Mouse (Mus musculus): ENCODE measurements around the gene Aimp2. TPM values are rescaled to one million over a fixed set of nuclear protein-coding genes. Genes with fewer than 3 reads are reported as not detected.

Gene Aimp2
- polyA plus RNA-seq, 1 experiment from 2014 or later = 76.6 TPM

DNA sequence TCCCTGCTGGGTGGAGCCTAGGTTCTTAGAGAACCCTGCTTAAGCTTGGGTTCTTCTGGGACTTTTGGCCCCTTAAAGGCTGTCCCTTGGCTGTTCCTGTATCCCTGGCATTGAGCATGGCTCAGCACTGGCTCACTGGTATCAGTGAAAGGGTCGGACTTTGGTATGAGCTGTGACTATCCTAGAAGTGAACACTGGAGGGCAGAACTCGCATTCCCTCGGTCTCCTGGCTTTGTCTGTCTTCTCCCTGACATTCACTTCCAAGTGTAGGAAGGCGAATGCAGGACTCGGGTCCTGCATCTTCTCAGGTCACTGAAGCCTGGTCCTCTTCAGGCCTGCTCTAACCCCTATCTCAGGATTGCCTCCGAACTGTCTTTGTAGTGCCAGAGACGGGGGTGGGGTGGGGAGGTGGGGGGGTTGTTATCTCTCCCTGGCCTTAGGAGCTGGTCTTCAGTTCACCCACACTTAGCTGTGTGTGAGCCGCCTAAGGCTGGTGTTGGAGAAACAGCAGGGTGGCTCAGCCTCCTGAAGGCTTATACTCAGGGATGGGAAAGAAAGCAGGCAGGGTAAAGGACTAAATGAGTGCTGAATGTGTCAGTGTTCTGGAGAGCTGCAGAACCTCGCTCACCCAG, 17.3 kb downstream of the Aimp2 start:
- WGBS = 76% methylated on average over 9 of the region's 9 CpGs
- H3K9ac ChIP-seq (ENCODE audit: low read depth, low read length) = no peak overlapping the region
- peak; percentile 48; the same call in 1 of the 2 replicates for TF ChIP-seq CTCF (IDR thresholded peaks at IDR 0.05; ENCODE audit: low read depth)
- H3K36me3 ChIP-seq (ENCODE audit: insufficient read depth, low read length) = peaks cover 40% of the 10 kb centered on the region
- H3K9me3 ChIP-seq (replicated peaks; ENCODE audit: low read length) = no peaks in the 10 kb centered on the region
- H3K27me3 ChIP-seq (ENCODE audit: insufficient read depth, low read length) = no peaks in the 10 kb centered on the region
- no peak overlapping the region for H3K4me2 ChIP-seq (ENCODE audit: low read length)
- no peaks in the 10 kb centered on the region for H3K4me1 ChIP-seq (replicated peaks; ENCODE audit: insufficient read depth, low read length)
- ATAC-seq (replicated peaks; ENCODE audit: low FRiP score, low read depth) = no peak
- no peak overlapping the region for H3K27ac ChIP-seq
- no peak overlapping the region for H3K4me3 ChIP-seq (replicated peaks; ENCODE audit: low read depth, low read length)
- DNase-seq (ENCODE audit: low spot score) = no peak

- no peak for TF ChIP-seq CTCF (IDR thresholded peaks at IDR 0.05; ENCODE audit: low read depth)
- ATAC-seq (replicated peaks; ENCODE audit: low FRiP score, low read depth) (no peak), DNase-seq (ENCODE audit: low spot score) (no peak)
- H3K27me3 ChIP-seq (ENCODE audit: insufficient read depth, low read length) = no peaks in the 10 kb centered on the region
- H3K9me3 ChIP-seq (replicated peaks; ENCODE audit: low read length) = no peaks in the 10 kb centered on the region
- no peaks in the 10 kb centered on the region for H3K4me1 ChIP-seq (replicated peaks; ENCODE audit: insufficient read depth, low read length)
- H3K9ac ChIP-seq (ENCODE audit: low read depth, low read length) = no peak overlapping the region
- 73% methylated on average over 6 of the region's 6 CpGs for WGBS
- H3K27ac ChIP-seq = no peak overlapping the region
- no peak overlapping the region for H3K4me2 ChIP-seq (ENCODE audit: low read length)
- H3K4me3 ChIP-seq (replicated peaks; ENCODE audit: low read depth, low read length) = no peak overlapping the region
- H3K36me3 ChIP-seq (ENCODE audit: insufficient read depth, low read length) = peaks cover 51% of the 10 kb centered on the region
Observed at GRCm38 (mm10) chr5:143890741-143891140, 18.9 kb downstream of the Aimp2 start.

DNA sequence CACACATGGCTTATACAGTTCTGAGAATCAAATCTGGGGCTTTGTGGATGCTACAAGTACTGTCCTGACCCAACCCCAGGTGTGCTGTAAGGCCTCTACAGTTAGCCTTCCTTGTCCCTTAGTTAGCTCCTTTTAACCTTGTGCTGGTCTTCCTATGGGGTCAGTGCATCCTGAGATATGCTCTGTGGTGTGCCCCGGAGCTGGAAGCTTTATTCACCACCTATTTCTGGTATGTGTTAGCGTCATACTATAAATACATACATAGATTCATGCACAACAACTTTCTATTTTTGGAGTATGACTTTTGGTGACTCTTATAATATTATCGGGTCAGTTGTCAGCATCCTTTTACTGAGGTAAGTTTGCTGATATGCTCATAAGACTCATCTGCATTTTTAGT, 24.4 kb downstream of the Aimp2 start:
- H3K4me3 ChIP-seq (replicated peaks; ENCODE audit: low read depth, low read length) = no peak overlapping the region
- DNase-seq (ENCODE audit: low spot score) = no peak
- no peaks in the 10 kb centered on the region for H3K4me1 ChIP-seq (replicated peaks; ENCODE audit: insufficient read depth, low read length)

DNA sequence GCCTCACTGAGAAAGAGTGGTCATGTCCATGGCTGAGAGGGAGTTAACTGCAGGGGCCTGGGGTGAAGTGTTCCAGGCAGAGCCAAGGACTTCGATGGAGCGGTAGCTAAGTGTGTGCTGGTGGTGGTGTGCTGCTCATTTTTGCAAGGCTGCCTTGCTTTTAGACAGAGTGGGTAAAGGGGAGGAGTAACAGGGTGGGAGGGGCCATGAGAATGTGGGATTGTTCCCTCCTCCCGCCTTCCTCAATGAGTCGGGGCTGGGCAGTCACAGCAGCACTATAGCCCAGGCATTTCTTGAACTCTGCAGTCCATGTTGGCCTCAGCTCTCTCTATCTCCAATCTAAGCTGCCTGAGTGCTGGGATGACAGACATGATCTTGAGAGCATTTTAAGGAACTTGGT, 35.1 kb downstream of the Aimp2 start:
- H3K4me2 ChIP-seq (ENCODE audit: low read length) = no peak overlapping the region
- H3K27me3 ChIP-seq (ENCODE audit: insufficient read depth, low read length) = no peaks in the 10 kb centered on the region
- no peaks in the 10 kb centered on the region for H3K9me3 ChIP-seq (replicated peaks; ENCODE audit: low read length)
- no peak overlapping the region for H3K27ac ChIP-seq
- H3K36me3 ChIP-seq (ENCODE audit: insufficient read depth, low read length) = peaks cover 27% of the 10 kb centered on the region
- no peak for DNase-seq (ENCODE audit: low spot score)
- H3K9ac ChIP-seq (ENCODE audit: low read depth, low read length) = no peak overlapping the region
- 74% methylated on average over 4 of the region's 4 CpGs for WGBS
- no peak; the same call in 1 of the 2 replicates for ATAC-seq (replicated peaks; ENCODE audit: low FRiP score, low read depth)
- no peak for TF ChIP-seq CTCF (IDR thresholded peaks at IDR 0.05; ENCODE audit: low read depth)
- H3K4me1 ChIP-seq (replicated peaks; ENCODE audit: insufficient read depth, low read length) = no peaks in the 10 kb centered on the region
- no peak overlapping the region for H3K4me3 ChIP-seq (replicated peaks; ENCODE audit: low read depth, low read length)

More for the DNA sequence above, 24.4 kb downstream of the Aimp2 start:
- peaks cover 70% of the 10 kb centered on the region for H3K36me3 ChIP-seq (ENCODE audit: insufficient read depth, low read length)
- no peak overlapping the region for H3K9ac ChIP-seq (ENCODE audit: low read depth, low read length)
- H3K9me3 ChIP-seq (replicated peaks; ENCODE audit: low read length) = no peaks in the 10 kb centered on the region
- no peak overlapping the region for H3K27ac ChIP-seq
- no peak overlapping the region for H3K4me2 ChIP-seq (ENCODE audit: low read length)
- TF ChIP-seq CTCF (IDR thresholded peaks at IDR 0.05; ENCODE audit: low read depth) = no peak
- no peak for ATAC-seq (replicated peaks; ENCODE audit: low FRiP score, low read depth)
- H3K27me3 ChIP-seq (ENCODE audit: insufficient read depth, low read length) = no peaks in the 10 kb centered on the region
- 97% methylated on average over 3 of the region's 3 CpGs for WGBS

DNA sequence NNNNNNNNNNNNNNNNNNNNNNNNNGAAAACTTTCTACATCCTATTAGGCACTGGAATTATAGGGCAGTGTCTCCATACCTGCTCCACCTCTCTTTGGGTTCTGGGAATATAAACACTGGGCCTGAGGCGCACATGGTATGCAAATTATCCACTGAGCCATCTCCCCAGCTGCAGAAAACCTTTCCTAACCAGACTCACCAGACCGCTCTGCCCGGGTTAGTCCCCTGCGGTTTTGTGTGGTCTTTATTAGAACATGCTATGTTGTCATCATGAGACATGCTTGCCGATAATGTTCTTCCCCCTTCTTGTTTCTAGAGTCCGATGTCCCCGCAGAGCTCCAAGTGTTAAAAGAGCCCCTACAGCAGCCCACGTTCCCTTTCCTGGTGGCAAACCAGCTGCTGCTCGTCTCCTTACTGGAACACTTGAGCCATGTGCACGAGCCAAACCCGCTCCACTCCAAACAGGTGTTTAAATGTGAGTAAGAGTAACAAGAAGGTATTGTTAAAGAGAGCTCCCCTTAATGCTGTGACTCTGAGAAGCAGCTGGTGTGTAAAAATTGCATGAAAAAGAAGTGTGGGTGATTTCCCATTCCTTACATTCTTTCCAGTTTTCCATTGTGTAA, 38.0 kb downstream of the Aimp2 start:
- TF ChIP-seq CTCF (IDR thresholded peaks at IDR 0.05; ENCODE audit: low read depth) = no peak
- H3K27me3 ChIP-seq (ENCODE audit: insufficient read depth, low read length) = no peaks in the 10 kb centered on the region
- DNase-seq (ENCODE audit: low spot score) = no peak
- H3K9ac ChIP-seq (ENCODE audit: low read depth, low read length) = no peak overlapping the region
- H3K36me3 ChIP-seq (ENCODE audit: insufficient read depth, low read length) = peaks cover 16% of the 10 kb centered on the region
- no peaks in the 10 kb centered on the region for H3K9me3 ChIP-seq (replicated peaks; ENCODE audit: low read length)
- H3K4me1 ChIP-seq (replicated peaks; ENCODE audit: insufficient read depth, low read length) = no peaks in the 10 kb centered on the region
- no peak overlapping the region for H3K4me2 ChIP-seq (ENCODE audit: low read length)
- ATAC-seq (replicated peaks; ENCODE audit: low FRiP score, low read depth) = no peak
- H3K27ac ChIP-seq = no peak overlapping the region
- no peak overlapping the region for H3K4me3 ChIP-seq (replicated peaks; ENCODE audit: low read depth, low read length)
- 81% methylated on average over 11 of the region's 11 CpGs for WGBS

Other genes starting within 250 kb of the Aimp2 start
- 12.9 and 13.1 TPM in 2 replicates for gene Usp42, start 177.6 kb downstream of the Aimp2 start, polyA plus RNA-seq (2015; fragmentation: Nextera tagmentation; extraction: Ambion mirVana)
- gene Eif2ak1, start 92.1 kb downstream of the Aimp2 start, polyA plus RNA-seq (2015; fragmentation: Nextera tagmentation; extraction: Ambion mirVana) = 32.4 and 34.1 TPM in 2 replicates
- 0.22 and 0.29 TPM in 2 replicates for gene Ankrd61, start 12.2 kb downstream of the Aimp2 start, polyA plus RNA-seq (2015; fragmentation: Nextera tagmentation; extraction: Ambion mirVana)
- 14.8 and 16.7 TPM in 2 replicates for gene Pms2, start 117 bp upstream of the Aimp2 start, polyA plus RNA-seq (2015; fragmentation: Nextera tagmentation; extraction: Ambion mirVana)
- gene Gm42421, start 18.3 kb upstream of the Aimp2 start, polyA plus RNA-seq (2015; fragmentation: Nextera tagmentation; extraction: Ambion mirVana) = 0.22 and 0.78 TPM in 2 replicates
- 1.7 and 1.8 TPM in 2 replicates for gene Rsph10b, start 23.2 kb upstream of the Aimp2 start, polyA plus RNA-seq (2015; fragmentation: Nextera tagmentation; extraction: Ambion mirVana)
- gene Ccz1, start 105.0 kb upstream of the Aimp2 start, polyA plus RNA-seq (2015; fragmentation: Nextera tagmentation; extraction: Ambion mirVana) = 78.5 and 78.9 TPM in 2 replicates
- gene Ocm, start 116.8 kb upstream of the Aimp2 start, polyA plus RNA-seq (2015; fragmentation: Nextera tagmentation; extraction: Ambion mirVana) = 4.5 and 5.9 TPM in 2 replicates
- 4.9 and 5.1 TPM in 2 replicates for gene Lmtk2, start 190.6 kb upstream of the Aimp2 start, polyA plus RNA-seq (2015; fragmentation: Nextera tagmentation; extraction: Ambion mirVana)

Measured in kidney, postnatal 0 days (tissue).